Mouse (Mus musculus): ENCODE results near the gene Fosb. TPM values are rescaled to one million over a fixed set of nuclear protein-coding genes. Genes with fewer than 3 reads are reported as not detected.

The Fosb gene
- total and polyA plus RNA-seq, 2 experiments from 2014 or later = 0.36 to 5.1 TPM

DNA sequence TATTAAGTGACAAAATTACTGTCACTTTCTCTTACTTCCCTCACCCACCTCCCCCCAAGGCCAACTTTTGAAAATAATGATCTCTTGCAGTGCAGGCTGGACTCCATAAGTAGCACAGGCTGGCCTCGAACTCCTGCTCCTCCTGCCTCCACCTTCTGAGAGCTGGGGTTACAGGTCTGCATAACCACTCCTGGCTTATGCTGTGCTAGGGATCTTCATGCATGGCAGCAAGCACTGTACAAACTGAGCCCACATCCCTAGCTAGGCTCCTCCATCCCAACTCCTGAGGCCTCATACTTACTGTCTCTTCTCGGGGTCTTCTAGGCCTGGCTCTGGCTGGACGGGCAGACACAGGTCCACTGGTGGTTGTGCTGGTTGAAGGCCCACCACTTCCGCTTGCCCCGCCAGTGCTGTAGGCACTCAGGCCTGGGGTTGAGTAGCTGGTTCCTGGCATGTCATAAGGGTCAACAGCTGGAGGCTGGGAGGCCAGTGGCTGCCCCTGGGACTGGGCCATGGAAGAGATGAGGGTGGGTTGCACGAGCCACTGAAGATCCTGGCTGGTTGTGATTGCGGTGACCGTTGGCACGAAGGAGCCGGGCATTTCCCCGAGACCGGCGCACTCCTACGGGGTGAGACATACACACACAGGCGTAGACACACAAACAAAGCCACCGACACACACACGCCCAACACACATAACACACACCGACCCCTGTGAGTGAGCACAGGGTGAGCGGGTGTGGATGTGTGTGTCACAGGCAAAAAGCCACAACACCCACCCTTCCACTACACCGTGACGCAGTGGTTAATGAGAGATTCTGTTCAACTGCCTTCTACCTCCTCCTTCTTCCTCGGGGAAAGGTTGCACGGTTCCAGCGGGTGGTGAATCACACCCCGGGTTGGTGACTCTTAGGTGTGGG lies 2.8 kb downstream of the Fosb start:
- Histone ChIP-seq H3K4me2 (ENCODE audit: low read depth) (peak overlapping the region; percentile 94; the same call in 1 of the 2 replicates), H3K9ac (no peak overlapping the region), H3K27ac (ENCODE audit: low read depth, low read length) (no peak overlapping the region), H3K4me3 (ENCODE audit: low read depth, low read length) (no peak overlapping the region), H3K4me1 (ENCODE audit: insufficient read depth) (peaks cover 11% of the 10 kb centered on the region), H3K9me3 (ENCODE audit: low read length) (no peaks in the 10 kb centered on the region), H3K27me3 (ENCODE audit: insufficient read depth, low read length) (peaks cover 24% of the 10 kb centered on the region), H3K36me3 (ENCODE audit: insufficient read depth) (no peaks in the 10 kb centered on the region)
- ATAC-seq (no peak), DNase-seq (no peak)
- 70% methylated on average over 25 of the region's 25 CpGs for WGBS
- TF ChIP-seq CTCF (IDR thresholded peaks at IDR 0.05; ENCODE audit: low read depth) = no peak

DNA sequence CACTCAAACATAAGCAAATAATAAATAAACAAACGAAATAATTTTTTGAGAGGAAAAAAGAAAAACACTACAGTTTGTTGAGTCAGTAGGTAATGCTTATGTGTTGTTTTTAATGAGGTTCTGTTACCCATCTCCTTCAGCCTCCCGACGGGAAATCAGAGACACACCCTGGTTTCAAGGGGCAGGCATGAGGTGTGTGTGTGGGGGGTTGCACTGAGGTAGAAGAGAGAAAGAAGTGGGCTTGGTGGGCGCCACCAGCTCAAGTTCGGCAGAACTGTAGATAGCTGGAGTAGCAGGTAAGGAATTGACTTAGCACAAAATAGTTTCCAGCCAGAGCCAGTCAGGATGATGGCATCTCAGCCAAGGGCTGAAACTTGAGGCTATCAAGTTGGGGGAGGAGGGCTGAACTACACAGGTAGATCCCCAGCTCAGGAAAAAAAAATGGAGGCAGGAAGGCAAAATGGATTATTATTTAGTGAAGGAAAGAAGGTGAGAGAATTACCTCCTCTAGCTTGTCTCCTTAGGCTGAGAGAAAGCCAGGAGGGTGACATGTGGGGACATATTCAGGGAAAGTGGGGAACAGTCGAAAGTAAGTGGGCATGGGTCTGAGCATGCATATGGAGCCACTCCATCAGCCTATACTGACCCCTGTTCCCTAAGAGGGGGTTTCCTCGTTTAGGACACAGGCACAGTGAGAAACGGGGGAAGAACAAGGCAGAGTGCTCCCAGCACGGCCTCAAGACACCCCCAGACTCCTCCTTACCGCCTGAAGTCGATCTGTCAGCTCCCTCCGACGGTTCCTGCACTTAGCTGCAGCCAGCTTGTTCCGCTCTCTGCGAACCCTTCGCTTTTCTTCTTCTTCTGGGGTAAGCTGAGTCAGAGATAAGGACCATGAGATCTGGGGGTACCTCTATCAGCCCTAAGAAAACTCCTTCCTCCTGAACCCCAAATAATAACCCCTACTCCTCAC lies 3.8 kb downstream of the Fosb start:
- 46% methylated on average over 16 of the region's 16 CpGs for whole genome bisulfite sequencing
- Histone ChIP-seq H3K4me1 (ENCODE audit: insufficient read depth) (peaks cover 11% of the 10 kb centered on the region), H3K4me3 (ENCODE audit: low read depth, low read length) (no peak overlapping the region), H3K36me3 (ENCODE audit: insufficient read depth) (no peaks in the 10 kb centered on the region), H3K4me2 (ENCODE audit: low read depth) (no peak overlapping the region), H3K9ac (no peak overlapping the region), H3K27me3 (ENCODE audit: insufficient read depth, low read length) (peaks cover 19% of the 10 kb centered on the region), H3K27ac (ENCODE audit: low read depth, low read length) (no peak overlapping the region), H3K9me3 (ENCODE audit: low read length) (no peaks in the 10 kb centered on the region)
- no peak for TF ChIP-seq CTCF (IDR thresholded peaks at IDR 0.05; ENCODE audit: low read depth)
- no peak for DNase-seq
- no peak for ATAC-seq

DNA sequence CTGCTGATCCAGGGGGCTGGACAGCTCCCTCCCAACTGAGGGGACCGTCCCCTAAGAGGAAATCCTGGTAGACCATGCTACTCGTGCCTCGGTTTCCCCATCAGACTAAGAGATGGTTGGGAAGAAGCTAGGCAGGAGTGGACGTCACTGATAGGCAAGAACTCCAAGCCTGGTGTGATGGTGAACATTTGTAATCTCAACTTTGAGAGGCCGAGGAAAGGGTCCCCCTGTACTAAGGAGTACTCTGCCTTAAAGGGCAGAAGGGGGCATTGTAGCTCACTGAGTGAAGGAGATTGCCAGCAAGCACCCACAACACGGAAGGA lies 4.5 kb downstream of the Fosb start:
- Histone ChIP-seq H3K4me1 (ENCODE audit: insufficient read depth) (peaks cover 11% of the 10 kb centered on the region), H3K4me3 (ENCODE audit: low read depth, low read length) (peak overlapping the region; percentile 29; the same call in 1 of the 2 replicates), H3K9ac (no peak overlapping the region), H3K36me3 (ENCODE audit: insufficient read depth) (no peaks in the 10 kb centered on the region), H3K4me2 (ENCODE audit: low read depth) (peak overlapping the region; percentile 47; the same call in 1 of the 2 replicates), H3K9me3 (ENCODE audit: low read length) (no peaks in the 10 kb centered on the region), H3K27ac (ENCODE audit: low read depth, low read length) (no peak overlapping the region), H3K27me3 (ENCODE audit: insufficient read depth, low read length) (peaks cover 19% of the 10 kb centered on the region)
- DNase-seq = no peak
- no peak for ATAC-seq
- WGBS = 6% methylated on average over 6 of the region's 6 CpGs
- no peak for TF ChIP-seq CTCF (IDR thresholded peaks at IDR 0.05; ENCODE audit: low read depth)

DNA sequence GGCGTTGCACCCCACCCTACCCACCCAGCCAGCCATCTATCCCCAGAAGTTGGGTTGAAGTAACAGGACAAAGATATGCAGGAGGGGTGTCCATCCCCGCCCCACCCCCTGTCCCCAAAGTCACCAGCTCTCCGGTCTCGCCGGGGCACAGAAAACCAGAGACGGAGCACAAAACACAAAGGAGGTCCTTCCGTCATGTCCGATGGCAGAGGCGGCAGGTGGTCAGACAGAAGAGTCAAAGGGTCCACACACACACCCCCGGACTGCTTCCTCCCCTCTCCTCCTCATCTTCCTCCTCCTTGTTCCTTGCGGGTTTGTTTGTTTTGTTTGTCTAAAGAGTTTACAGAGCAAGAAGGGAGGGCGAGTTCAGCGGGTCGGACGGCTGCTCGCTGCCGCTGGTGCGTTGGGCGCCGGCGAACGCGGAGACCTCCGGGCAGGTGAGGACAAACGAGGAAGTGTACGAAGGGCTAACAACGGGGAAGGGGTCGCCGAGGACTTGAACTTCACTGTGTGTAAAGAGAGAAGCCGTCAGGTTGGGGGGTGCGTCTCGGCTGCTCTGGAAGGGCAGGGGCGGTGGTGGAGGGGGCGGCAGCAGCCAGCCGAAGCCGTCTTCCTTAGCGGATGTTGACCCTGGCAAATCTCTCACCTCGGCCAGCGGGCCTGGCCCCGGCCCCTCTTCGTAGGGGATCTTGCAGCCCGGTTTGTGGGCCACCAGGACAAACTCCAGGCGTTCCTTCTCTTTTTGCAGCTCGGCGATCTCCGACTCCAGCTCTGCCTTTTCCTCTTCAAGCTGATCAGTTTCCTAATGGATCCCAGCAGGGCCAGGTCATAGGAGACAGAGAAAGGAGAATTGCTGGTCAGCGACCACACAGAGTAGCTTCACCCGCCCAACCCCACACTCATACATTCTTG lies 5.1 kb downstream of the Fosb start:
- H3K36me3 ChIP-seq (ENCODE audit: insufficient read depth) = no peaks in the 10 kb centered on the region
- no peaks in the 10 kb centered on the region for H3K9me3 ChIP-seq (ENCODE audit: low read length)
- H3K4me1 ChIP-seq (ENCODE audit: insufficient read depth) = peaks cover 11% of the 10 kb centered on the region
- 2% methylated on average over 48 of the region's 48 CpGs for WGBS
- TF ChIP-seq CTCF (IDR thresholded peaks at IDR 0.05; ENCODE audit: low read depth) = no peak
- peak overlapping the region; percentile 29 for H3K4me3 ChIP-seq (ENCODE audit: low read depth, low read length)
- ATAC-seq (no peak), DNase-seq (no peak)
- H3K27ac ChIP-seq (ENCODE audit: low read depth, low read length) = no peak overlapping the region
- peak overlapping the region; percentile 47 for H3K4me2 ChIP-seq (ENCODE audit: low read depth)
- peaks cover 19% of the 10 kb centered on the region for H3K27me3 ChIP-seq (ENCODE audit: insufficient read depth, low read length)
- no peak overlapping the region; the same call in 1 of the 2 replicates for H3K9ac ChIP-seq

DNA sequence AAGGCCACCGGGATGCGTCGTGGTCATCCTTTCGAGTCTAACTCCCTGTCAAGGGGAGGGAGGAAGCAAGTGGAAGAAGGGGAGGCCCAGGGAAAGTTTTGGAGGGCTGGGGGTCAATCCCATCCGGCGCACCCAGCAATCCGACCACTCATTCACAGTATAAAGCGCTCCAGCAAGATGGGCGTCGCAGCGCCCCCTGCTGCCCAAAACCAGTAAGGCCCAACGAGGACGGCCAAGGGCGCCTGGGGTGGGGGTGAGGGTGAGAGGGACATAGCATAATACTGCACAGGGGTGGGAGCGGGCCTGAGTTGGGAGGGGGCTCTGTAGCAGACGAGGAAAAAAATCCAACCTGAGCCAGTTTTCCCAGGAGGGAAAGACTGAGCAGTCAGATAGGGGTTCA lies 6.1 kb downstream of the Fosb start:
- Histone ChIP-seq H3K4me1 (ENCODE audit: insufficient read depth) (peaks cover 7% of the 10 kb centered on the region; the same call in 1 of the 2 replicates), H3K27ac (ENCODE audit: low read depth, low read length) (no peak overlapping the region), H3K36me3 (ENCODE audit: insufficient read depth) (no peaks in the 10 kb centered on the region), H3K9me3 (ENCODE audit: low read length) (no peaks in the 10 kb centered on the region), H3K9ac (no peak overlapping the region), H3K4me3 (ENCODE audit: low read depth, low read length) (no peak overlapping the region; the same call in 1 of the 2 replicates), H3K4me2 (ENCODE audit: low read depth) (peak overlapping the region; percentile 47), H3K27me3 (ENCODE audit: insufficient read depth, low read length) (peaks cover 19% of the 10 kb centered on the region)
- 1% methylated on average over 16 of the region's 16 CpGs for WGBS
- peak; percentile 72 for TF ChIP-seq CTCF (IDR thresholded peaks at IDR 0.05; ENCODE audit: low read depth)
- DNase-seq (peak; percentile 60), ATAC-seq (no peak)

DNA sequence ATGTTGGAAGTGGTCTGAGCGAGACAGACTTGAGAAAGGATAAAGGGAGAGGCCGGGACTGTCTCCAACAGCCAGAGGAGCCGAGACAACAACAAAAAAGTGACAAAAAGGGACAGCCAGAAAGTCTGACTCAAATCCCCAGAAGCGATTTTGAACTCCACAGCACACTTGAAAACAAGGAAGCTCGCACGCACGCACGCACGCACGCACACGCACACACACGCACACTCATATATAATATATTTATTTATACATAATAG lies 6.9 kb downstream of the Fosb start:
- WGBS = 75% methylated on average over 12 of the region's 12 CpGs
- Histone ChIP-seq H3K27ac (ENCODE audit: low read depth, low read length) (no peak overlapping the region), H3K4me1 (ENCODE audit: insufficient read depth) (peaks cover 7% of the 10 kb centered on the region; the same call in 1 of the 2 replicates), H3K27me3 (ENCODE audit: insufficient read depth, low read length) (peaks cover 19% of the 10 kb centered on the region), H3K9ac (no peak overlapping the region), H3K4me2 (ENCODE audit: low read depth) (no peak overlapping the region), H3K4me3 (ENCODE audit: low read depth, low read length) (no peak overlapping the region), H3K9me3 (ENCODE audit: low read length) (no peaks in the 10 kb centered on the region), H3K36me3 (ENCODE audit: insufficient read depth) (no peaks in the 10 kb centered on the region)
- DNase-seq (no peak), ATAC-seq (no peak)
- TF ChIP-seq CTCF (IDR thresholded peaks at IDR 0.05; ENCODE audit: low read depth) = no peak

Data from forebrain, postnatal 0 days (tissue).